Mouse (Mus musculus): ENCODE results near the gene Hdac9. TPM values are rescaled to one million over a fixed set of nuclear protein-coding genes. Genes with fewer than 3 reads are reported as not detected.
"Not testable (repeated sequence)": the region's sequence is repeated elsewhere in the genome, so short reads cannot be mapped to it uniquely, and the experiment has no call there.

The Hdac9 gene
- polyA plus RNA-seq, 1 experiment from 2014 or later: 10.9 TPM

GRCm38 (mm10) chr12:34452643-34453042 is 464.3 kb downstream of the Hdac9 start:
- no peaks in the 10 kb centered on the region for H3K27me3 ChIP-seq (ENCODE audit: control insufficient read depth, insufficient read depth, low read length)
- no peaks in the 10 kb centered on the region for H3K36me3 ChIP-seq (ENCODE audit: control insufficient read depth, insufficient read depth, low read length)
- WGBS: 92% methylated on average over 5 of the region's 5 CpGs
- no peaks in the 10 kb centered on the region for H3K4me1 ChIP-seq (ENCODE audit: control insufficient read depth, insufficient read depth, low read length)
- no peak for ATAC-seq (ENCODE audit: insufficient read depth, low FRiP score, low TSS enrichment)
- no peak overlapping the region for H3K9ac ChIP-seq (ENCODE audit: low read length)
- no peak overlapping the region for H3K4me3 ChIP-seq (ENCODE audit: low read depth, low read length)
- no peak overlapping the region for H3K27ac ChIP-seq (ENCODE audit: low read depth, low read length)
- no peak for DNase-seq (ENCODE audit: low spot score)
- no peaks in the 10 kb centered on the region for H3K9me3 ChIP-seq (ENCODE audit: control insufficient read depth, low read length)
- no peak overlapping the region for H3K4me2 ChIP-seq (ENCODE audit: low read depth)

GRCm38 (mm10) chr12:34451198-34451597 is 465.7 kb downstream of the Hdac9 start:
- H3K36me3 ChIP-seq (ENCODE audit: control insufficient read depth, insufficient read depth, low read length): no peaks in the 10 kb centered on the region
- DNase-seq (ENCODE audit: low spot score) (no peak), ATAC-seq (ENCODE audit: insufficient read depth, low FRiP score, low TSS enrichment) (no peak)
- no peak overlapping the region for H3K27ac ChIP-seq (ENCODE audit: low read depth, low read length)
- H3K9ac ChIP-seq (ENCODE audit: low read length): no peak overlapping the region
- no peaks in the 10 kb centered on the region for H3K9me3 ChIP-seq (ENCODE audit: control insufficient read depth, low read length)
- no peak overlapping the region for H3K4me2 ChIP-seq (ENCODE audit: low read depth)
- H3K4me1 ChIP-seq (ENCODE audit: control insufficient read depth, insufficient read depth, low read length): no peaks in the 10 kb centered on the region
- WGBS: 65% methylated on average over 2 of the region's 2 CpGs
- no peak overlapping the region for H3K4me3 ChIP-seq (ENCODE audit: low read depth, low read length)
- no peaks in the 10 kb centered on the region for H3K27me3 ChIP-seq (ENCODE audit: control insufficient read depth, insufficient read depth, low read length)

GRCm38 (mm10) chr12:34444724-34445123 is 472.2 kb downstream of the Hdac9 start:
- H3K9ac ChIP-seq (ENCODE audit: low read length); H3K4me3 ChIP-seq (ENCODE audit: low read depth, low read length); DNase-seq (ENCODE audit: low spot score); H3K27ac ChIP-seq (ENCODE audit: low read depth, low read length); H3K36me3 ChIP-seq (ENCODE audit: control insufficient read depth, insufficient read depth, low read length); H3K27me3 ChIP-seq (ENCODE audit: control insufficient read depth, insufficient read depth, low read length); H3K9me3 ChIP-seq (ENCODE audit: control insufficient read depth, low read length); ATAC-seq (ENCODE audit: insufficient read depth, low FRiP score, low TSS enrichment); H3K4me1 ChIP-seq (ENCODE audit: control insufficient read depth, insufficient read depth, low read length); H3K4me2 ChIP-seq (ENCODE audit: low read depth): not testable (repeated sequence)
- WGBS: 100% methylated on average over 1 of the region's 1 CpGs

- H3K9ac ChIP-seq (ENCODE audit: low read length): no peak overlapping the region
- no peaks in the 10 kb centered on the region for H3K36me3 ChIP-seq (ENCODE audit: control insufficient read depth, insufficient read depth, low read length)
- no peaks in the 10 kb centered on the region for H3K4me1 ChIP-seq (ENCODE audit: control insufficient read depth, insufficient read depth, low read length)
- no peak for DNase-seq (ENCODE audit: low spot score)
- no peaks in the 10 kb centered on the region for H3K9me3 ChIP-seq (ENCODE audit: control insufficient read depth, low read length)
- WGBS: 74% methylated on average over 8 of the region's 8 CpGs
- no peak for ATAC-seq (ENCODE audit: insufficient read depth, low FRiP score, low TSS enrichment)
- no peaks in the 10 kb centered on the region for H3K27me3 ChIP-seq (ENCODE audit: control insufficient read depth, insufficient read depth, low read length)
- no peak overlapping the region for H3K4me3 ChIP-seq (ENCODE audit: low read depth, low read length)
- H3K4me2 ChIP-seq (ENCODE audit: low read depth): no peak overlapping the region
- no peak overlapping the region for H3K27ac ChIP-seq (ENCODE audit: low read depth, low read length)
Measured at GRCm38 (mm10) chr12:34440930-34441329, 476.0 kb downstream of the Hdac9 start.

GRCm38 (mm10) chr12:34432919-34433318 is 484.0 kb downstream of the Hdac9 start:
- no peak for DNase-seq (ENCODE audit: low spot score)
- Histone ChIP-seq H3K9ac (ENCODE audit: low read length) (no peak overlapping the region), H3K27me3 (ENCODE audit: control insufficient read depth, insufficient read depth, low read length) (no peaks in the 10 kb centered on the region), H3K4me2 (ENCODE audit: low read depth) (no peak overlapping the region), H3K4me1 (ENCODE audit: control insufficient read depth, insufficient read depth, low read length) (no peaks in the 10 kb centered on the region), H3K36me3 (ENCODE audit: control insufficient read depth, insufficient read depth, low read length) (no peaks in the 10 kb centered on the region), H3K4me3 (ENCODE audit: low read depth, low read length) (no peak overlapping the region), H3K27ac (ENCODE audit: low read depth, low read length) (no peak overlapping the region), H3K9me3 (ENCODE audit: control insufficient read depth, low read length) (no peaks in the 10 kb centered on the region)
- no peak for ATAC-seq (ENCODE audit: insufficient read depth, low FRiP score, low TSS enrichment)
- WGBS: 77% methylated on average over 6 of the region's 6 CpGs

- no peaks in the 10 kb centered on the region for H3K4me1 ChIP-seq (ENCODE audit: control insufficient read depth, insufficient read depth, low read length)
- WGBS: 55% methylated on average over 5 of the region's 5 CpGs
- no peak overlapping the region for H3K4me2 ChIP-seq (ENCODE audit: low read depth)
- H3K27me3 ChIP-seq (ENCODE audit: control insufficient read depth, insufficient read depth, low read length): no peaks in the 10 kb centered on the region
- no peaks in the 10 kb centered on the region for H3K9me3 ChIP-seq (ENCODE audit: control insufficient read depth, low read length)
- H3K4me3 ChIP-seq (ENCODE audit: low read depth, low read length): no peak overlapping the region
- ATAC-seq (ENCODE audit: insufficient read depth, low FRiP score, low TSS enrichment) (no peak), DNase-seq (ENCODE audit: low spot score) (peak; percentile 30)
- no peak overlapping the region for H3K9ac ChIP-seq (ENCODE audit: low read length)
- H3K36me3 ChIP-seq (ENCODE audit: control insufficient read depth, insufficient read depth, low read length): no peaks in the 10 kb centered on the region
- no peak overlapping the region for H3K27ac ChIP-seq (ENCODE audit: low read depth, low read length)
Measured at GRCm38 (mm10) chr12:34432461-34432860, 484.4 kb downstream of the Hdac9 start.

- no peaks in the 10 kb centered on the region for H3K9me3 ChIP-seq (ENCODE audit: control insufficient read depth, low read length)
- no peak overlapping the region for H3K9ac ChIP-seq (ENCODE audit: low read length)
- H3K27me3 ChIP-seq (ENCODE audit: control insufficient read depth, insufficient read depth, low read length): no peaks in the 10 kb centered on the region
- ATAC-seq (ENCODE audit: insufficient read depth, low FRiP score, low TSS enrichment) (no peak), DNase-seq (ENCODE audit: low spot score) (no peak)
- no peak overlapping the region for H3K27ac ChIP-seq (ENCODE audit: low read depth, low read length)
- no peak overlapping the region for H3K4me2 ChIP-seq (ENCODE audit: low read depth)
- 82% methylated on average over 5 of the region's 5 CpGs for WGBS
- no peak overlapping the region for H3K4me3 ChIP-seq (ENCODE audit: low read depth, low read length)
- H3K4me1 ChIP-seq (ENCODE audit: control insufficient read depth, insufficient read depth, low read length): no peaks in the 10 kb centered on the region
- no peaks in the 10 kb centered on the region for H3K36me3 ChIP-seq (ENCODE audit: control insufficient read depth, insufficient read depth, low read length)
Measured at GRCm38 (mm10) chr12:34431832-34432231, 485.1 kb downstream of the Hdac9 start.

- Histone ChIP-seq H3K27me3 (ENCODE audit: control insufficient read depth, insufficient read depth, low read length) (no peaks in the 10 kb centered on the region), H3K9ac (ENCODE audit: low read length) (no peak overlapping the region), H3K36me3 (ENCODE audit: control insufficient read depth, insufficient read depth, low read length) (no peaks in the 10 kb centered on the region), H3K27ac (ENCODE audit: low read depth, low read length) (no peak overlapping the region), H3K4me1 (ENCODE audit: control insufficient read depth, insufficient read depth, low read length) (no peaks in the 10 kb centered on the region), H3K4me2 (ENCODE audit: low read depth) (no peak overlapping the region), H3K4me3 (ENCODE audit: low read depth, low read length) (no peak overlapping the region), H3K9me3 (ENCODE audit: control insufficient read depth, low read length) (no peaks in the 10 kb centered on the region)
- ATAC-seq (ENCODE audit: insufficient read depth, low FRiP score, low TSS enrichment): no peak
- no peak for DNase-seq (ENCODE audit: low spot score)
- 85% methylated on average over 2 of the region's 2 CpGs for WGBS
Measured at GRCm38 (mm10) chr12:34425468-34425867, 491.4 kb downstream of the Hdac9 start.

GRCm38 (mm10) chr12:34408139-34408538 is 508.8 kb downstream of the Hdac9 start:
- no peak for ATAC-seq (ENCODE audit: insufficient read depth, low FRiP score, low TSS enrichment)

More at GRCm38 (mm10) chr12:34408139-34408538, 508.8 kb downstream of the Hdac9 start:
- Histone ChIP-seq H3K4me3 (ENCODE audit: low read depth, low read length) (no peak overlapping the region), H3K27me3 (ENCODE audit: control insufficient read depth, insufficient read depth, low read length) (no peaks in the 10 kb centered on the region), H3K4me2 (ENCODE audit: low read depth) (no peak overlapping the region), H3K27ac (ENCODE audit: low read depth, low read length) (no peak overlapping the region), H3K9me3 (ENCODE audit: control insufficient read depth, low read length) (no peaks in the 10 kb centered on the region), H3K4me1 (ENCODE audit: control insufficient read depth, insufficient read depth, low read length) (no peaks in the 10 kb centered on the region), H3K36me3 (ENCODE audit: control insufficient read depth, insufficient read depth, low read length) (no peaks in the 10 kb centered on the region), H3K9ac (ENCODE audit: low read length) (no peak overlapping the region)
- 38% methylated on average over 3 of the region's 3 CpGs for WGBS
- no peak for DNase-seq (ENCODE audit: low spot score)

Data from neural tube, embryonic 11.5 days (tissue).